Mouse (Mus musculus) heart, postnatal 0 days (tissue): ENCODE measurements around the gene Barhl1. TPM values are rescaled to one million over a fixed set of nuclear protein-coding genes. Genes with fewer than 3 reads are reported as not detected.

Experiments
- ATAC-seq: fragments of 200-750 bp; cut with Nextera tagmentation; 2 replicates; pipeline ENCODE4 v1.8.0; 2017; ENCODE audit warnings: low read depth, moderate number of reproducible peaks, moderate library complexity; ENCODE audit not compliant: insufficient read depth
- DNase-seq: peaks from one replicate; pipeline ENCODE4 v3.0.0-alpha.2; 2016; ENCODE audit warnings: low spot score
- H3K27ac ChIP-seq: fragments of 300-500 bp; sonication (generic); 2 replicates; pipeline ENCODE4 v1.5.1; 2014; ENCODE audit warnings: low read depth, mild to moderate bottlenecking
- H3K27me3 ChIP-seq: fragments of 300-500 bp; sonication (generic); 2 replicates; pipeline ENCODE4 v1.6.1; 2014; ENCODE audit warnings: low read length, mixed read lengths; ENCODE audit not compliant: control insufficient read depth, insufficient read depth
- H3K36me3 ChIP-seq: fragments of 300-500 bp; sonication (generic); replicated peaks from 2 replicates; pipeline ENCODE4 v1.6.1; 2014; ENCODE audit warnings: low read length, mixed read lengths; ENCODE audit not compliant: control insufficient read depth, insufficient read depth
- H3K4me1 ChIP-seq: fragments of 300-500 bp; sonication (generic); 2 replicates; pipeline ENCODE4 v1.6.1; 2014; ENCODE audit warnings: antibody characterized with exemption; ENCODE audit not compliant: control insufficient read depth, insufficient read depth
- H3K4me2 ChIP-seq: fragments of 300-500 bp; sonication (generic); 2 replicates; pipeline ENCODE4 v1.6.1; 2014; ENCODE audit warnings: low read depth, mild to moderate bottlenecking, low read length, moderate library complexity
- H3K4me3 ChIP-seq: fragments of 300-500 bp; sonication (generic); 2 replicates; pipeline ENCODE4 v1.5.1; 2014; ENCODE audit warnings: low read depth, low read length
- H3K9ac ChIP-seq: fragments of 300-500 bp; sonication (generic); replicated peaks from 2 replicates; pipeline ENCODE4 v1.6.1; 2014; ENCODE audit warnings: low read depth, low read length, mixed read lengths
- H3K9me3 ChIP-seq: fragments of 300-500 bp; sonication (generic); replicated peaks from 2 replicates; pipeline ENCODE4 v1.6.1; 2016; ENCODE audit warnings: low read length; ENCODE audit not compliant: control insufficient read depth
- CTCF ChIP-seq: IDR thresholded peaks from 2 replicates; pipeline ENCODE4 v1.5.1; 2016; ENCODE audit warnings: antibody characterized with exemption, control low read depth, low read depth
- EP300 ChIP-seq: IDR thresholded peaks from 2 replicates; pipeline ENCODE4 v1.6.1; 2016; ENCODE audit warnings: antibody characterized with exemption, low read depth
- WGBS: fragments of 180-500 bp; shearing (Covaris S2); extraction: QIAGEN DNeasy Blood & Tissue Kit; methylation state at CpG from one replicate; pipeline ENCODE4 v1.1.7; 2014; 5-methylcytosine and 5-hydroxymethylcytosine counted together
- polyA plus RNA-seq: library from polyadenylated mRNA; unstranded; fragments of >200 nt; fragmentation: Nextera tagmentation; extraction: Ambion mirVana; gene quantifications from 2 replicates; pipeline ENCODE4 v1.2.1, GENCODE M21; 2015
- total RNA-seq: library from RNA; depleted of rRNA; stranded (reverse); fragments of >200 nt; gene quantifications from 2 replicates; pipeline ENCODE4 v1.2.3, GENCODE M21; 2014; ENCODE audit warnings: low replicate concordance; rRNA removed

Barhl1 gene
- total and polyA plus RNA-seq, 2 experiments from 2014 or later = not detected

GRCm38 (mm10) chr2:28860678-28861423 is 55.6 kb downstream of the Barhl1 start:
- Histone ChIP-seq H3K27me3 (no peaks in the 10 kb centered on the region), H3K9me3 (no peaks in the 10 kb centered on the region), H3K36me3 (peaks cover 89% of the 10 kb centered on the region), H3K4me1 (no peaks in the 10 kb centered on the region), H3K4me3 (no peak overlapping the region), H3K9ac (no peak overlapping the region), H3K4me2 (no peak overlapping the region), H3K27ac (no peak overlapping the region)
- ATAC-seq = no peak
- DNase-seq = no peak
- 92% methylated on average over 8 of the region's 8 CpGs for WGBS
- TF ChIP-seq EP300 = no peak
- no peak for TF ChIP-seq CTCF

- ATAC-seq = no peak
- no peak overlapping the region for H3K27ac ChIP-seq
- H3K4me3 ChIP-seq = no peak overlapping the region
- peaks cover 88% of the 10 kb centered on the region for H3K36me3 ChIP-seq
- H3K4me2 ChIP-seq = no peak overlapping the region
- H3K27me3 ChIP-seq = no peaks in the 10 kb centered on the region
- WGBS = 90% methylated on average over 4 of the region's 4 CpGs
- TF ChIP-seq EP300 = no peak
- no peak for TF ChIP-seq CTCF
- H3K9me3 ChIP-seq = no peaks in the 10 kb centered on the region
- H3K9ac ChIP-seq = no peak overlapping the region
- no peak for DNase-seq
- H3K4me1 ChIP-seq = no peaks in the 10 kb centered on the region
Observed at GRCm38 (mm10) chr2:28859303-28859702, 57.2 kb downstream of the Barhl1 start.

Other genes starting within 250 kb of the Barhl1 start
- gene Spaca9, start 216.9 kb downstream of the Barhl1 start, total RNA-seq = not detected in 2 replicates
- gene Spaca9, start 216.9 kb downstream of the Barhl1 start, polyA plus RNA-seq = 0.66 and 1.2 TPM in 2 replicates
- gene Ak8, start 216.5 kb downstream of the Barhl1 start, total RNA-seq = not detected in 2 replicates
- gene Ak8, start 216.5 kb downstream of the Barhl1 start, polyA plus RNA-seq = 0.37 and 0.59 TPM in 2 replicates
- gene Gtf3c4, start 76.3 kb downstream of the Barhl1 start, total RNA-seq = 26.4 and 72.5 TPM in 2 replicates
- 3.6 and 4.0 TPM in 2 replicates for gene Gtf3c4, start 76.3 kb downstream of the Barhl1 start, polyA plus RNA-seq
- 2.1 and 9.3 TPM in 2 replicates for gene Ddx31, start 76.3 kb downstream of the Barhl1 start, total RNA-seq
- 4.1 TPM in 2 replicates for gene Ddx31, start 76.3 kb downstream of the Barhl1 start, polyA plus RNA-seq
- not detected in 2 replicates for gene Cfap77, start 138.4 kb upstream of the Barhl1 start, total RNA-seq
- 0.11 and 0.18 TPM in 2 replicates for gene Cfap77, start 138.4 kb upstream of the Barhl1 start, polyA plus RNA-seq
- gene Ttf1, start 143.6 kb upstream of the Barhl1 start, total RNA-seq = 1.6 and 2.8 TPM in 2 replicates
- gene Ttf1, start 143.6 kb upstream of the Barhl1 start, polyA plus RNA-seq = 3.3 and 3.7 TPM in 2 replicates
- gene Setx, start 207.5 kb upstream of the Barhl1 start, total RNA-seq = 32.7 and 41.1 TPM in 2 replicates
- 5.6 and 5.7 TPM in 2 replicates for gene Setx, start 207.5 kb upstream of the Barhl1 start, polyA plus RNA-seq